Mouse (Mus musculus) Patski (cell line): Measurements from ENCODE around the gene Akap12. TPM values are rescaled to one million over a fixed set of nuclear protein-coding genes. Genes with fewer than 3 reads are reported as not detected.

Experiments used
- ATAC-seq: fragments of 100-300 bp; one replicate; pipeline ENCODE4 v1.8.0; 2021
- CTCF ChIA-PET: fragments of 350-600 bp; sonication (Branson Sonifier 250); formaldehyde crosslinking; loops from one replicate; lab custom pipeline; 2022; ENCODE audit warnings: inconsistent platforms; lab: Charles Lee
- POLR2A ChIA-PET: fragments of 350-600 bp; sonication (Branson Sonifier 250); formaldehyde crosslinking; loops from one replicate; lab custom pipeline; 2022; ENCODE audit warnings: antibody characterized with exemption, inconsistent platforms; lab: Charles Lee
- DNase-seq: peaks from one replicate; pipeline ENCODE4 v3.0.0-alpha.2; 2011; ENCODE audit warnings: low read depth, low spot score
- H3K27me3 ChIP-seq: fragments of 371-371 bp; one replicate; pipeline ENCODE4 v1.5.1; 2021
- CTCF ChIP-seq: fragments of 100-300 bp; IDR thresholded peaks from one replicate; pipeline ENCODE4 v1.5.1; 2021
- in situ Hi-C: fragments of 300-500 bp; cut with MboI; formaldehyde crosslinking; loops from 3 replicates; pipeline ENCODE4 v1.11.1; 2018; ENCODE audit warnings: low pct_unique_long_range_greater_than_20kb, mixed read lengths
- polyA plus RNA-seq: library from polyadenylated mRNA; unstranded; gene quantifications from one replicate; pipeline ENCODE4 v1.2.3, GENCODE M21; 2021

Gene Akap12
- 367 TPM for polyA plus RNA-seq

DNA sequence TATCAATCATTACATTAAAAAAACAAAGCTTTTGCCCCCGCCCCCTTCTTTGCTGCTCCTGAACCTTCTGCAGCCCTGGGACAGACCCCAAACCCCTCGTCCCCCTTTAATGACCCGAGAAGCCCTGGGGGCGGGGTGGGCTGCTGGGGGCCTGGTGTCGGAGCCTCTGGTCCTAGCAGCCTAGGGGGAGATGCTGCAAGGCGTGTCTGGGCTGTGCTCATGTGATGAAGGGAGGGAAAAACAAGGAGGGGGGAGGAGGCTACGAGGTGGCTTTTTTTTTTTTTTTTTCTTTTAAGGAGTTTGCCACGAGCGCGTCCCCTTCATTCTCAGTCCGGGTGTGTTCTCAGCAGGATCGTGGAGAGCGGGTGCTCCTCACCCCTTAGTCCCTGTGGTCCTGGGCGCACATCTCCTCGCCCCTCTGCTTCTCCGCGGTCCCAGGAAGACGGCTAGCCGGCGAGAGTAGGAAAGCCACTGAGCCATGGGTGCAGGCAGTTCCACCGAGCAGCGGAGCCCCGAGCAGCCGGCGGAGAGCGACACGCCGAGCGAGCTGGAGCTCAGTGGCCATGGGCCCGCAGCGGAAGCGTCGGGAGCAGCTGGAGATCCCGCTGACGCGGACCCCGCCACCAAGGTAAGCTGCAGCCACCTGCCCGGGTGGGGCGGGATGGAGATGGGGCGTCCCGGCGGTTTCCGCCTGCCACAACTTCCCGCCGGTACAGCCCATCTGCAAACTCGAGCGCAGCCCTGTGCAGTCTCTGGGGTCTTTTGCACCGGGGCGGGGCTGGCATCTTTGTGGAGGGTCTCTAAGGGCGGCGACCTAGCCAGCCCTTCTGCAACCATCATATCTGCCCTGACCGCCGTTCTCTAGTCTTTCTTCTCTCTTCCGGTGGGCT is at the start of gene Akap12:
TSS of gene Akap12 (plus strand) at position 340 of the 890 bp plus-strand sequence.
- POLR2A ChIA-PET = interaction anchor here (1.1 to 1.5 kb wide), 5 partner anchors 34 to 113 kb away, joined by 3 to 6 read pairs (median 3); no protein-coding TSS in a partner anchor
- CTCF ChIA-PET = interaction anchor here (1.1 to 1.9 kb wide), 3 partner anchors 13 to 74 kb away, joined by 3 to 5 read pairs (median 4); no protein-coding TSS in a partner anchor
- in situ Hi-C loops = loop anchor here (5.0 kb wide), 1 partner anchor 104 kb away; no protein-coding TSS in a partner anchor
- ATAC-seq (peak; percentile 70), DNase-seq (no peak)
- TF ChIP-seq CTCF = no peak
- no peaks in the 10 kb centered on the region for H3K27me3 ChIP-seq

DNA sequence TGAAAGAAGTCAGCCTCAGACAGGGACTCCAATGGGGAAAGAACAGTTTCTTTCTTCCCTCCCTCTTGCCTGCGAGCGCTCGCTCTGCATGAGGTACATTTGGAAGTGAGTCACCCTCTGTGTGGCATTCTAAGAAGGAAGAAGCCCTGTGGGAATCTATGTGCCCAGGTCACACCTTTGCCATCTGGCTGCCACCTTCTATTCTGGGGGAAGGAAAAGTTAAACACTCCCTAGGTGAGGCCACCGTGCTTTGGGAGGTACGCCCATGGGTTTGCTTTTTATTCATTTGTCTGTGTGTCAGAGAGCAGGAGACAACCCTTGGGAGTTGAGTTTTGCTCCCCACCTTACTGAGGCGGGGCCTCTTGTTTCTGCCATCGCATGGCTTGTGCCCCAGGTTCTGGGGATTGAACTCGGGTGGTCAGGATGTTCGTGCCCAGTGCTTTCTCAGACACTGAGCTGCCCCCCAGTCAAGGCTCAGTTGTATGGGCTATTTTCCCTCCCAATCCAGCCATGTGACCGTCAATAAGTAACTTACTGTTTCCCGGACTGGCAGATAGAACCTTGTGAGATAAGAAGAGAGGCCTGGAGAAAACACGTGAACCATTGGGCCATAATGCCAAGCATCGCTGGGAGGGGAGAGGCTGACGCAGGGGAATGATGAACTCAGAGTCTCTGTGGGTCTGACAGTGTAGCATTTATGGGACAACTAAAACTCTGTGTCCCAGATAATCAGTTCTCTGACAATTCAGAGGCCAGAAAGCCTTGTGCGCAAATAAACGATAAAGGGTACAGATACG is 35.4 kb upstream of the Akap12 start:
- POLR2A ChIA-PET = interaction anchor here (1.2 kb wide), 1 partner anchor 101 kb away, joined by 4 read pairs; no protein-coding TSS in a partner anchor
- no peak for TF ChIP-seq CTCF
- CTCF ChIA-PET = interaction anchor here (1.8 kb wide), 1 partner anchor 23 kb away, joined by 5 read pairs; no protein-coding TSS in a partner anchor

DNA sequence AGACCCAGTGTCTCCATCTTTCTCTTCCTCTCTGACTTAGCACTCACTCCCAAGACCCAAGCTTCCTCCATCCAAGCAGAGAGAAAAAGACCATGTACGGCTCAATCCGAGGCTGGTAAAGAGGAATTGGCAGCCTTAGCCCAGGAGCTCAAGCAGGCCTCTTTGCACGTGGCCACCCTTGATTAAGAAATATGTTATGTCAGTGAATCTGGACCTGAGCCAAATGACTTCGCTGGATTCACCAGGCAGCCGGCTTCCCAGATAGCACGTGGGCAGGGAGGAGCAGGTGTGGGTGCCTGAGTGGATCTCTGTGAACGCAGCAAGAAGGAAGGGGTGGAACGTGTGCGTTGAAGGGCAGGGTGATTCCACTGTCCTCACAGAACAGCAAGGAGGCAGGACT is 33.1 kb upstream of the Akap12 start:
- ATAC-seq (peak; percentile 44), DNase-seq (peak; percentile 46)
- TF ChIP-seq CTCF = no peak
- H3K27me3 ChIP-seq = no peaks in the 10 kb centered on the region
- POLR2A ChIA-PET = interaction anchor here (1.5 kb wide), 1 partner anchor 34 kb away, joined by 6 read pairs; the partner anchor contains the start of gene Akap12
- CTCF ChIA-PET = interaction anchor here (1.3 to 1.5 kb wide), 2 partner anchors 75 to 114 kb away, joined by 3 to 5 read pairs; no protein-coding TSS in a partner anchor
- in situ Hi-C loops = no loop called here

More for the DNA sequence above, 35.4 kb upstream of the Akap12 start:
- H3K27me3 ChIP-seq = no peaks in the 10 kb centered on the region
- in situ Hi-C loops = no loop called here
- no peak for DNase-seq
- ATAC-seq = no peak

DNA sequence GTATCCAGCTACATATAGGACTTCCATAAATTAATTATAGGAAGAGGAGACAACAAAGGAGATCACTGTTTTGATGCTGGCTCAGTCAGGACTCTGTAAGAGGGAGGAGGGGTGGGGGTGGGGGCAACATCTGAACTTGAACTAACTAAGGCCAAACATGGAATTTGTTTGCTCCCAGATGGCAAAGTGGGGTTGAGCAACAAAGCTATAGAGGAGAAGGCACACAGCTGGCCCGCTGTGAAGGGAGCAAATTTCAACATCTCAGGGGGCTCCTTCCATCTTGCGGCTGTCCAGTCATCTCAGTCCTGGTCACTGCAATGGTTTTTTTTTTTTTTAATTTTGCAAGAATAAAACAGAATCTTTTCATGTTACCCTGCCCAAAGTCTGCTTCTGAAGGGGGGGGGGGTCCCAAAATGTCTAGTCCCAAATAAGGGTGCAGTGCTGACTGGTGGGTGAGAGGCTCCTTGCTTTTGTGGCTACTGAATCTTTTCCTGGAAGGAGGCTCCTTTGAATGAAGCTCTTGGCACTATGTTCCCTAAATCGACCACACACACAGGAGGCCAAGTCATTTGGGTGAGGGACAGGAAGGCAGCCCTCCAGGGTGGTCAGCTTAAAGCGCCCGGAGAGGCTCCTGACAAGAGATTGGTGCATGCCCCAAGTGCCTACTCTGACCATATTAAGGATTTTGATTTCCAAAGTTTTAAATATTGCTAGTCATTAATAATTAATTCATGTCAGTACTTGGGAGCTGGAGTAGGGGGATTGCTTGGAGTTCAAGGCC is 26.2 kb upstream of the Akap12 start:
- ChIA-PET CTCF (no interaction called here), POLR2A (interaction anchor here (0.7 kb wide), 2 partner anchors 119 to 176 kb away, joined by 3 to 15 read pairs; no protein-coding TSS in a partner anchor)
- ATAC-seq (no peak), DNase-seq (no peak)
- no peaks in the 10 kb centered on the region for H3K27me3 ChIP-seq
- in situ Hi-C loops = no loop called here
- no peak for TF ChIP-seq CTCF

DNA sequence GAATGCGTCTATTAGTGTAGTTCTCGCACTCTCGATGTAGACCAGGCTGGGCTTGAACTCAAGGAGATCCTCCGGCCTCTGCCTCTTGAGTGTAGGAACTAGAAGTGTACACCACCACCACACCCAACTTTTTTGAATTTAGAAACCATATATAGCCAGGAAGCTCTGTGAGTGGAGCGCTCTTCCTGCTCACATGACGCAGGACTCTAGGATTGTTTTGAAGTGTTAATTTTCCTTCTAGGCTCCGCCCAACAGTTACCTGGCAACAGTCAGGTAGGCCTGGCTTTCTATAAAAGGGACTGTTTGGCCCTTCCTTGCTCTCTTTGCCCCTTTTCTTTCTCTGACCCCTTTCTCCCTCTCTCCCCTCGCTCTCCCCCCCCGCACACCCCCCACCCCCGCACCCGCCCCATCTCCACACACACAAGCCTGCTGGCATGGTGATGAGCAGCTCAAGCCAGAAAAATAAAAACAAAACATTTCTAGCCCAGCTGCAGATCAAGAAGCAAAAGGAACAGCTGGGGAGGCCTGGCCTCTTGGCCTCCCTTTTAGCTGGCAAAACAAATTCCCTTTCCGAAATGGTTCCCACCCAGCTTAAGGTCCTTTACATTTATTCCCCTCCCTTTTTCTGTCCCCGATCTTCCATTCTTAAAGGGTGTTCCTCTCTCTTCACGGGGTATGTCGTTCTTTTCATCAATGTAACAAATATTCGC is 22.4 kb upstream of the Akap12 start:
- no peaks in the 10 kb centered on the region for H3K27me3 ChIP-seq
- in situ Hi-C loops = no loop called here
- ATAC-seq (no peak), DNase-seq (no peak)
- TF ChIP-seq CTCF = no peak
- ChIA-PET POLR2A (no interaction called here), CTCF (no interaction called here)

DNA sequence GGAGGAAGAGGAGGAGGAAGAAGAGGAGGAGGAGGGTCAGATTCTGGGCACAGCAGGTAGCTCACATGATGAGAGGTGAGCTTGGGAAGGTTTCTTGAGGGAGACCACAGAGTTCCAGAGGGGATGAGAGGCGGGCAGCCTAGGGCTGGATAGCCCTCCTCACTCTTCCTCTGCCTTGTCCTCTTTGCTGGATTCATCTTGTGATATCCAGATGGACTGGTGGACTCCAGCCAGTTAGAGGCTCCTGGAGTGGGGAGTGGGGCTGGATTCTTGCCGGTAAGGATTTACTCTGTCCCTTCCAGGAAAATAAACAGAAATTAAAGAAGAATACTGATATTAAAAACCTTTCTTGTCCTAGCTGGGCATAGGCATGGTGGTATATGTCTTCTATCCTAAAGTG is 20.4 kb upstream of the Akap12 start:
- no peak for TF ChIP-seq CTCF
- in situ Hi-C loops = no loop called here
- POLR2A ChIA-PET = interaction anchor here (0.7 kb wide), 1 partner anchor 43 kb away, joined by 3 read pairs; no protein-coding TSS in a partner anchor
- no peak for DNase-seq
- CTCF ChIA-PET = no interaction called here
- H3K27me3 ChIP-seq = no peaks in the 10 kb centered on the region
- no peak for ATAC-seq

DNA sequence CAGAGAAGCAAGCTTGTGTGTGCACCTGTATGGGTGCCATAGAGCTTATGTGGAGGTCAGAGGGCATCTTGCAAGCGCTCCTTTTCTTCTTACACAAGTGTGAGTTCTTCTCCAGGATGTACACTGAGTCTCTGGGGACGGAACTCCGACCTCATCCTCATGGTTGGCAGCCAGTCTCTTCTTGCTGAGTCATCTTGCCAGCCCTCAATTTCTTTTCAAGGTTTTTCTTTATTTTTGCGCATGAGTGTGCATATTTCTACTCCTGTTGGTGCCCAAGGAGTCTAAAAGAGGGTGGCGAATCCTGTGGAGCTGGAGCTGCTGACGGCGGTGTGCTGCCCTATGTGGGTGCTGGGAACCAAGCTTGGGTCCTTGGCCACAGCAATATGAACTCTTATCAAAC is 19.8 kb upstream of the Akap12 start:
- no peaks in the 10 kb centered on the region for H3K27me3 ChIP-seq
- TF ChIP-seq CTCF = no peak
- POLR2A ChIA-PET = no interaction called here
- CTCF ChIA-PET = no interaction called here
- in situ Hi-C loops = no loop called here
- no peak for ATAC-seq
- no peak for DNase-seq

DNA sequence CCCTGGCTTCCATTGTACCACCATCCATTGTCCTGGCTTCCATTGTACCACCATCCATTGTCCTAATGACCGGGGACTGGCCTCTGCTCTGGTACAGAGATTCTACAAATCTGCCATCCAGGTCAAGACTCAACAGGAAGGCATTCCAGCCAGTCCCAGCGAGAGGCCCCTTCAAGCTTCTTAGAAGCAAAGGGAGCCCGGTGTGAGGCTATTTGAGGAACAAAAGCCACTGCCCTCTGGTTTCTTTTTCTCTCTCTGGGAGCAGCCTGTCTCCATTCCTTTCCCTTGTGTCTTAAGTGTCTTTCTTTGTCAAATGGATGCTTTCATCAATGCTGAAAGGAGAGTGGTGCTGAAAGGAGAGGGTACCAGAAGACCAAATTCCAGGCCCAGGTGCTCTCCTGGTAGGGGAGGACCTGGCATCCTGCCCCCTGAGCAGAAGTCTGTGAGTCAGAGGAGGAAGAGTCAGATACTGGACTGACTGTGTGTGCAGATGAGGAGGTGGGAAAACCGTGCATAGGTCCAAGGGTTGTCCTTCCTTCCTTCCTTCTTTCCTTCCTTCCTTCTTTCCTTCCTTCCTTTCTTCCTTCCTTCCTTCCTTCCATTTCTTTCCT is 16.8 kb upstream of the Akap12 start:
- in situ Hi-C loops = no loop called here
- no peak for TF ChIP-seq CTCF
- ATAC-seq (no peak), DNase-seq (no peak)
- H3K27me3 ChIP-seq = no peaks in the 10 kb centered on the region
- CTCF ChIA-PET = no interaction called here
- POLR2A ChIA-PET = no interaction called here

DNA sequence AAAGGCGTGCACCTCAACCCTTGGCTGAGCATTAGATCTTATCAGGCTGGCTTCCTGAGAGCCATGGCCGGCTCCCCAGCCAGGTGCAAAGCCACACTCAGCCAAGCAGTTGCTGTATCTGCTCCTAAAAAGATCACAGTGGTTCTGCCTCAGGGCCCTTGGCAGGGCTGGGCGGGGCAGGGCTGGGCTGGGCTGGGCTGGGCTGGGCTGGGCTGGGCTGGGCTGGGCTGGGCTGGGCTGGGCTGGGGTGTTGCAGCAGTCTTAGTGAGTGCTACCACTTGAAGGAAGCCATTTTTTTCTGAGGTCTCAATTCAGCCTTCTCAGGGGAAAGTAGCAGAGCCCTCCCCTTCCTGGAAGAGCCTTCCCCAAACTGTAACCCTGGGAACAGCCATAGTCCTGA is 15.5 kb upstream of the Akap12 start:
- ChIA-PET POLR2A (no interaction called here), CTCF (no interaction called here)
- in situ Hi-C loops = no loop called here
- no peak for ATAC-seq
- no peak for DNase-seq
- TF ChIP-seq CTCF = no peak
- no peaks in the 10 kb centered on the region for H3K27me3 ChIP-seq
